Mouse (Mus musculus) frontal cortex, postnatal 14 days (tissue): ENCODE results near the gene Vezf1.
A peak's percentile ranks its signal among the peaks of the same experiment; 100 is the strongest.

Experiments
- DNase-seq, 2 experiments: peaks; one replicate each; pipeline ENCODE4 v3.0.0; 2022; ENCODE audit warnings: low spot score in 2 of 2

Gene Vezf1

DNA sequence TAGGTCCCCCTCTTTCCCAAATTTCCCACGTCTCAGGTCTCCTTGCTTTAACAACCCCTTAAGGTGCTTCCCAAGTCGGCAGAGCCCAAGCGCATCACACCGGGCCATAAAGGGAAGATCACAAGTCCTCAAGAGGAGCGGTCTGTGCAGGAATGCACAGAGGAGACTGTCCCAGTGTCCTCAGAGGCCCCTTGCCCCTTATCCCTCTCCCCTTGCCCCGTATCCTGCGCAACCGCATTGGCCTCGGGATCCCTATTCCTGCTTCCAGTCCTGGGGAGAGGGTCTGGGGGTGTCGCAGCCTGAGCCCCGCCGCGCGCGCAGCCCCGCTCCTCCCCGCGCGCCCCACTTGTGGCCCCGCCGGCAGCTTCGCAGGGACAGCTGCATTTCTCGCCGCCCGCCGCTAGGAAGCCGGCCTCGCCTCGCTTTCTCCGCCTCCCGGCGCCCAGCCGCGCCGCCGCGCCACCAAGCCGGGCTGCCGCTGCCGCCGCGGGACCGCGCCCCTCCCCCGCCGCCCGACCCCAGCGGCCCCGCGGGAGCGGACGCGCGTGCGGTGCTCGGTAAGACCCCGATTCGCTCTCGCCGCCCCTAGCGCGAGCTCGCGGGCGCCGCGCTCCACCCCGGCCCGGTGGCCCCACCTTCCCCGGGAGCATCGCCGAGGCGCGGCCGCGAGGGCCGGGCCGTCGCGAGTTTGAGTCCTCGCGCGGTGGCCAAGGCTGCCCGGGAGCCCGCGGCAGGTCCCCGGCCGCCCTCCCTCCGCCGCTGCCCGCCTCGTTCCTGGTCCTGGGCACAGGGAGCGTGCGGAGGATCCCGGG is 30.9 kb downstream of the Vezf1 start:
- DNase-seq: peak; percentile 42 to 61

DNA sequence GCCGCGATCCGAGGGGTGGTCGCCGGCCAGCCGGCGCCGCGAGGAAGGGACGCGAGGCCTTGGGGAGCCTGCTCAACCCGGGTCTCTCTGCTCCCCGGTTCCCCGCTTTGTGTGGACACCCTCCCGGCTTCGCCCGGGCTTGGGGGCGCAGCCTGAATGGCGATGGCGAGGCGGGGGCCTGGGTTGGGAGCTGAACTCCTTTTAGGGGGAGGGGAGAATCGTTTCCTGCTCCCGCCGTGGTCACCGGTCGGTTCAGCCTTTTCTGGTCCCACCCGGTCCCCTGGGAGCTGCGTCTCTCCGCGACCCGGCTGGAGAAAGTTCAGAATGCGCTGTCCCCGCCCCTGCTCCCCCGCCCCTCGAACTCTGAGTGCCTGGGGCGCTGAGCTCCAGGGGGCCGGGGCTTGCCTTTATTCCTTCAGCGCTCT is 31.5 kb downstream of the Vezf1 start:
- peak in 1 of 2 experiments; percentile 31 for DNase-seq

DNA sequence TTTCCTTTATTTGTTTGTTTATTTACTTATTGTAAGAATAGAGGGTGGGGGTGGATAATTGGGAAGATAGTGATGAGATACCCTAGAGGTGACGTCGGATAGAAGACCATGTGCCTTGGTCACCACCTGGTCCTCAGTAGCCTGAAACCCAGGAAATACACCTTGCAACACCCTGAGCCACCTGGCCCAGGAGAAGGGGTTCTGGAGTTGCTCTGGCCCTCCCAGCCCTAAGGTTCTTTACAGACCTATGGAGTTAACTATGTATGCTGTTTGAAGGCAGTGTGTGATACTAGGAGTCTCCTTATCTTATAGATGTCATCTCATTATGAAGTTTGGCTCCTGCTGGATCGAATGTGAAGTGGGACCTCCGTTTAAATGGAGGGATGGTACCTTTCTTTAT is 32.1 kb downstream of the Vezf1 start:
- DNase-seq: no peak

DNA sequence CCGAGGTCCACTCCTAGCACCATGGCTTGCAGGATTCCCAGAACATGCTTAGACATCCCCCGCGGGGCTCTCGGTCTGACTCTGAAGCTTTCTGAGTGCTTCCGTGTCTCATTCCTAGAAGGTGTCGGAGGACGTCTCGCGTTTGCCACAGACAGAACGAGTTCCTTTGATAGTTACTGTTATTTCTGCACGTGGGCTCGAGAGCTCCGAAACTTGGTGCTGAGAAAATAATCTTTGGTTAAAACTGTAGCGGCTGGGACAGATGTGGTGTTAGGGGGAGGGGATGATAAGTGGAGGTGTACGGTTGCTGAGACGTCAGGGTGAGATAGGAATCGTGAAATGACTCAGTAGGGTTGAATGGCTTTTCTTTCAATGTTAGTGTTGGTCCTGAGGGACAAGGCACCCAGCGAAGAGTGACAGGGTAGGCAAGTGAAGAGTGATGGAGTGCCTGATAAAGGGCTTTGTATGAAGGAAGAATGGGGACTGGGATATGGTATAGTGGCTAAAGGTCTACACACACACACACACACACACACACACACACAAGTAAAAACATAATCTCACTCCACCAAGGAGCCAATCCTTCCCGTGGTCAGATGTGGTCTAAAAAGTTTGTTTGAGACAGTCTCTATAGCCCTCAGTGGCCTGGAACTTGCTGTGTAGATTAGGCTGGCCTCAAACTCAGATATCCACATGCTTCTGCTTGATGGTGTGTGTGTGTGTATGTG is 35.3 kb downstream of the Vezf1 start:
- DNase-seq: no peak

DNA sequence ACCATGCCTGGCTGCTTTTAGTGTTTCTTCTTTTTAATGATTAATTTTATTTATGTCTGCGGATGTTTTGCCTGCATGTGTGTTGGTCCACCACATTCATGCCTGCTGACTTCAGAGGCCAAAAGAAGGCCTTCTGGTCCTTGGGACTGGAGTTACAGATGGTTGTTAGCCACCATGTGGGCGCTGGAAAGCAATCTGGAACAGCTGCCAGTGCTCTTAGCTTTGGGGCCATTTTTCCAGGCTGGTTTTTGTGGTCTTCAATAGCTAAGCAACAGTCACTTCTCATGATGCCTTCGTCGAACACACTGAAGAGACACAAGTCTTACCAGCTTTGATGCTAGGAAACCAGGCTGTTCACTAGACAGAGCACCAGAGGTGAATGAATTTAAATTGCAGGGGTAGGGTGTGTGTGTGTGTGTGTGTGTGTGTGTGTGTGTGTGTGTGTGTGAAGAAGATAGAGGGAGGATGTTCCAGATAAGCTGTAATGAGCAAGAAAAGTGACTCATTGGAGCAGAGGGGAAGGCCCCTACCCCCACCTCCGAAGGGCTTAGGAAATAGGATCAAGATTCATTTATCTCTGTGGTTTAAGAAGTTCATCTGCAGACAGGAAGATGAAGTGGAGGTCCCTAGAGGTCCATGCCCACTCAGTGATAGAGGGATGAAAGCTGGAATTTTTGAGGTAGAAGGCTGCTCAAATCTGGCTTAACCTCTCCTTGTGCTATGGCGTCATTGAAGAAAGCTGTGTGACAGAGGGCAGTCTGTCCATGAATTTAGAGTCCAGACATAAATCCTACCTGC is 37.6 kb downstream of the Vezf1 start:
- DNase-seq: no peak

DNA sequence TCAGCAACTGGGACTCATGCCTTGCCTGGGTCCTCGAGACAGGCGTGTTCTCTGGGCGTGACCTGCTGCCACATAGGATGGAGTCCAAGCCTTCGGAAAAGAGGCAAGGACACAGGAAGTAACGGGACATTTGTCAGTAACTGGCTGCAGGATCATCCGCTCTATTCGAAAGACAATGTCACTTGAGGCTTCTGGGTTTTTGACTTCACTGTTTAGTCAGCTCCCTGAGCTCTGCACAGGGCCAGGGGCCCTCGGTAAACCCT is 38.1 kb downstream of the Vezf1 start:
- DNase-seq: no peak

DNA sequence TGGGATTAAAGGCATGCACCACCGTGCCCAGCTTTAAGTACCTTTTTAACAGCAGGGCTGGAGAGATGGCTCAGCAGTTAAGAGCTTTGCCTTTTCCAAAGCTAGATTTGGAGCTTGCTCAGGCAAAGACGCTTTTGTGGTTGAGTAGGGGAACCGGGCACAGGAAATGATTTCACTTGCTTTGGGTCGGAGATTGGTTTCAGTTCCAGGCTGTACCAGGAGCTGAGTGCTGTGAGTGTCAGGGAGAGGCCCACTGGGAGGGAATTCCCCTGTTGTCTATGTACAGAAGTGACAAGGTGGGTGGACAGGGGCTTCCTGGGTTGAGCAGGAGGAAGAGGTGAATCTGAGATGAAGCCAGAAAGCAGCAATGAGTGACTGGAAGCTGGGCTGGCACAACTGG is 39.3 kb downstream of the Vezf1 start:
- no peak for DNase-seq

DNA sequence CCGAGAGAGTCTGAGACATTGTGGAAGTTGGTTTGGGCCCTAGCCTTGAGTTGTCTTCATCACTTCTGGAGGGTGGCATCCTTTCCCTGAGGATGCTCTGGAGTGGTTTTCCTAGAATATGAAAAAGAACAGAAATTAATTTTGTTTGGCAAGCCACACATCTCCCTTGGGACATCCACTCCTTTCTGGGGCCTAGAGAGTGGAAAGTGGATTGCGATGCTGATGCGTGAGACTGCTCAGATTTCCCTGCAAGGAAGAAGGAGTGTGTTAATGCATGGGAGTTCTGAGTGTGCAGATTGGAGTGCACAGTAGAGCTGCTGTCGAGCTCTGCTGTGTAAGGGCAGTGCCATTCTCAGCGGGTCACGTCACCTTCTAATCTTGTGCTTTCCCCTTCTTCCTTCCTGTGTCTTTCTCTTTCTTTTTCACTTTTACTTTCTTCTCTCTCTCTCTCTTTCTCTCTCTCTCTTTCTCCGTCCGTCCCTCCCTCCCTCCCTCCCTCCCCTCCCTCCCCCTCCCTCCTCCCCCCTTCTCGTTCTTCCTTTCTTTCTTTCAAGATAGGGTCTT is 42.0 kb downstream of the Vezf1 start:
- DNase-seq: no peak

DNA sequence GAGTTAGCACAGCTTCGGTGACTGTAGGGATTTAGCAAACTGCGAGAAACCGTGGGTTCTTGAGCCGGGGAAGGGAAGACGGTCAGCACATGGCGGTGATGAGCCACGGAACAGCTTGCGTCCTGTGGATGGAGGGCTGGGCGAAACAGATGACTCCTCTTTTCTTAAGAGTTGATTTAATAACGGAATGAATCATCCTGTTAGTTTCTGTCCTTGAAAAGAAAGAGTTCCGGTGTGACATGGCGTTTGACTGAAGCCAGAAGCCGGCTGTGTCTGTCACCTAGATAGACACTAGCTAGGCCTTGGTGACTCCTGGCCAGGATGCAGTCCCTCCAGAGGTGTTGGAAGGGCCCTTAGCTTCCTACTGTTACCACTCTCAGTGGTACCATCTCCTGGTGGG is 44.0 kb downstream of the Vezf1 start:
- no peak for DNase-seq

DNA sequence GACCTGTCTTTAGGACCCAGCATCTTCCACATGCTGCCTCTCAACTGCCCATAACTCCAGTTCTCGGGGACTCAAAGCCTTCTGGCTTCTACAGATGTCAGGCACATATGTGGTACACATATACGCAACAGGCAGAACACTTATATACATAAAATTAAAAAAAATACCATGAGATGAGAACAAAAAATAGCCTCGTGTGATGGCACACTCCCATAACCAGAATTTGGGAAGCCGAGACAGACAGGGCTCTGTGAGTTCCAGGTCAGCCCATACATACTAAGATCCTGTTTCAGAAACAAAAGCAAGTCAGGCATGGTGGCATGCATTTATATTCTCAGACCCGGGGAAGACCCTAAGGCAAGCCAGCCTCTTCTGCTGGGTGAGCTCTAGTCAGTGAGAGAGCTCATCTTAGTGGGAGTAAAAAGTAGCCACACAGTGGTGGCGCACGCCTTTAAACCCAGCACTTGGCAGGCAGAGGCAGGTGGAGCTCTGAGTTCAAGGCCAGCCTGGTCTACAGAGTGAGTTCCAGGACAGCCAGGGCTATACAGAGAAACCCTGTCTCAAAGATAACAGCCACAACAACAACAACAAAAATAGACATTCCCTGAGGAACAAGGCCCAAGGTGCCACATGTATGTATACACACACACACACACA is 44.7 kb downstream of the Vezf1 start:
- DNase-seq: no peak

DNA sequence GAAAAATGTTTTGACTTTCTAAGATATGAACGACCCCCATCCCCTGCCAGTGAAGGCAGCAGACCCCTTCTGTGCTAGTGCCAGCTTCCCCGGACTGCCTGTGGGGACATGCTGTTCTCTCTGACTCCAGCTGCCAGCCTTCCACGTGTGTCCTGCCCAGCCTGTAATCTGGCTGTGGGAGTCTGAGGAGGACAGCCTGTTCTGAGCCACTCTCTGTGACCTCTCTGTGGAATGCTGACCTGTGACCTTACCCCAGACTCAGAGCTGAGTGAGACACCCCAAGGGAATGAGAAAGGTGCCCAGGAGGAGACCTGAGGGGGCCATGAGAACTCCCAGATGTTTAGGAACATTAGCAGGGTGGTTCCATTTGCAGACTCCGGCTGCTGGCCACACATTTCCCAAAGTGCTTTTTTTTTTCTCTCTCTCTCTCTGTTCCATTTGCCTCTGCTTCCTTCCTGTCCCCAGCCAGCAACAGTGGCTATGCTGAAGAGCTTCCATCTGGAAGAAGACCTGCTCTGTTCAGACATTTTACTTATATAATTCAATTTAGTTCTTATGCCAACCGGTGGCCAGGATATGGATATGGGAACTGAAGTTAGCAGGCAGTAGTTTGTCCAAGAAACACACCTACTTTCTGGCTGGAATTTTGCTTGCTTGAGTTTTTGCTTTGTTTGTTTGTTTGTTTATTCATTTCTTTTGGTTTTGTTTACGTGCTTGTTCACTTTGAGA is 45.6 kb downstream of the Vezf1 start:
- DNase-seq: no peak

DNA sequence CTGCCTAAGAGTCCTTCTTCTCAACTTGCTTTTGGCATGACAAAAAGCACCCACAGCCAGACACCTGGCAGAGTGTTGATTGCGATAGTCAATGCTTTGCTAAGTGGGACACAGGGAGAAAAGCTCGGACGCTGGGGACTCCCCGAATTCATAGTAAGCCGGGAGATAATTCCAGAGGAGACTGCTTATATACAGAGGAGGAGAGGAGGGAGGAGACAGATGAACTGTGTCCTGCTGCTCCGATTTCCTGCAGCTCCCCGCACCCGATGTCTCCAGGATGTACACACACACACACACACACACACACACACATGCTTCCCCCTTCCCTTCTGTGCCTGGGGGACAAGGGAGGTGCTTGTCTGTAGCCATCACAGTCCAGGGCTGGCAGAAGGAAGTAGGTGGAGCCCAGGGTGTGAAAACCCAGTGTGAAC is 46.8 kb downstream of the Vezf1 start:
- no peak for DNase-seq

DNA sequence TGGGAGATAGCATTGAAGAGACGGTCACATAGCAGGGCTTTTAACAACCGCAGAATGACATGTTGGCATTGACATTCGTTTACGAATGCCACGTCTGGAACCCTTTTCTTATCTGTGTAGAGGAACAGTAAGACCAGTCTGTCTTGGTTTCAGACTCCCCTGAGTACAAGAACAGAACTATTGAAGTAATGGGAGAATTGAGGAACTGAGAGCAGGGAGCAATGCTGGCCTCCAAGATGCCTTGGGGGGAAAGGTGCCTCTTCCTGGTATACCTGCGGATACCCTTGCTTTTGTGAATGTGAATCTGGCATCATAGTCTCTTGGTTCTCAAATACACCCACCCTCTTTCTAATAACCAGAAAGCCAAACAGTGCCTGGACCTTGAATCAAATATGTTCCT is 48.5 kb downstream of the Vezf1 start:
- DNase-seq: no peak

DNA sequence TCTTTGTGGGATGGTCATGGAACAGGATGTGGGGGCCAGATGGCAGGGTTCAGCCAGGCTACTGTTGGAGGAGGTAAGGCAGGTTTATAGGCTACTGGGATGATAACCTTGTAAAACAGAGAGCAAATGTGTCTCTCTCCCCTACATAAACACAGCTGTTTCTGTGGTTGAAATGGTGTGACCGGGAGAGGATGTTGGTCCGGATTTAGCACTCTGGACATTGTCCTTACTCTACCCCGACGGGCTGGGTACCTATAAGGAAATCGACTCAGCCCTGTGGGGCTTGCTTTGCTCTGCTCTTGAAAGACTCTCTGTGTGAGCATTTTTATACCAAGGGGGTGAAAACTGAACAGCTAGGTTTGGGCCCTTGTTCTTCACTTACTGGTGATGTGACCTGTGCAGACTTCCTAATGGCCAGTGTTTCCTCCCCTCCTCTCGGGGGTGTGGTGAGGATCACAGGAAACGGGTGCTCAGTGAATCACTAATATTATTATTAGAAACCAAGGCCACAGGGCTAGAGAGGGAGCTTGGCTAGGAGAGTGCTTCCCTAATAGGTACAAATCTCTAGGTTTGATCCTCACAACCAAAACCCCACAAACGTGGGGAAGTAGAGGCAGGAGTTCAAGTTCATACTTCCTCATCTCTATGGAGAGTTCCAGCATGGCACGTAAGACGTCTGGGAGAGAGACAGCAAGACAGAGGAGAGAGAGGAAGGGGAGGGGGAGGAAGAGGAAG is 49.4 kb downstream of the Vezf1 start:
- no peak for DNase-seq

DNA sequence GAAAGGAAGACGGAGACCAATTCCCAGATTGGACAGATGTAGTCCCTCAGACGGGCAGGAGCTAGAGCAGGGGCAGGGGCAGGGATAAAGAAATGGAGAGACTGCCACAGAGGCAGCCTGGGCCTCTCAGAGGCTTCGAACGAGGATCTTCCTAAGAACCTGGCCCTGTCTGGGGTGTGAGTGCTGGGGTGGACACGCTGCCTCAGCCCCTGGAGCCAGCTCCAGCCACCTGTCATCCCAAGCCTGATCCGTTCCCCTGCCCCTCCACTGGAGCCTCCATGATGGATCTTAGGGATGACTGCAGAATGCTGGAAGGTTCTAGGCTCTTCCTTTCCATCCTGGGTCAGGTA is 50.0 kb downstream of the Vezf1 start:
- no peak for DNase-seq

DNA sequence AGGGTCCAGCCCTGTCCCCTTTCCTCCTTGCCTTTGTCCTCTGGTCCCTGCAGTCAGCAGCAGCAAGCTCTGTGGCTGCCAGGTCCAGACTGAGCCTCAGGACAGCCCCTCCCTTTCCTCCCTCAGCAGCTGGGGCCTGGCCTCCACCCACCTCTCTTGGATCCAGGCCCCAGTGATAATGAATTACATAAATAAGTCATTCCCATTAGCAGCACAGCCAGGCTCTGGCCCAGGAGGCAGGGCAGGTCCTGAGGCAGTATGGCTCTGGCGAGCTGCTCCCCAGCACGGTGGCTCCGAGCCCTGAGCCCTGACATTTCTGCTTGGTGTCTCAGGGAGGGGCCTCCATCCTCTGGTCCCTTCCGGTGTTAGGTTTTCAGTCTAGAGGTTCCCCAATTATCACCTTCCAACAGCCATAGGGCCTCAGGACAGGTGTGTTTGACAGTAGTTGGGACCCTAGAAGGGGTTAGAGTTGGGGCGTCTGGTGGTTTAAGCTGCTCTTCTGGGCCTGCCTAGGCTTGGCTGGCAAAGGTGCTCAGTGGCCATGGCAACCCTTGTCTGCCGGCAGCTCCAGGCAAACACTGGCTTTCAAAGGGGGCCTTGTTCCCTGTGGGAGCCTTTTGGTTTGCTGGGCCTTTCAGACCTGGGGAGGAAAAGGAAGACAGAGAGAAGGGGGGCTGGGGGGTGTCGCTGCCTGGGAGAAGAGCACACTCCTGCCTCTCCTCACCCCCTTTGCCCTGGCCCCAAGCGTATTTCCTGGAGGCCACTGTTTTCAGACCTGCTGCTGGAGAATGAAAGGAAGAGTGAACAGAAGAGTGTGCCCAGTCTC is 51.0 kb downstream of the Vezf1 start:
- peak; percentile 42 to 64 for DNase-seq

DNA sequence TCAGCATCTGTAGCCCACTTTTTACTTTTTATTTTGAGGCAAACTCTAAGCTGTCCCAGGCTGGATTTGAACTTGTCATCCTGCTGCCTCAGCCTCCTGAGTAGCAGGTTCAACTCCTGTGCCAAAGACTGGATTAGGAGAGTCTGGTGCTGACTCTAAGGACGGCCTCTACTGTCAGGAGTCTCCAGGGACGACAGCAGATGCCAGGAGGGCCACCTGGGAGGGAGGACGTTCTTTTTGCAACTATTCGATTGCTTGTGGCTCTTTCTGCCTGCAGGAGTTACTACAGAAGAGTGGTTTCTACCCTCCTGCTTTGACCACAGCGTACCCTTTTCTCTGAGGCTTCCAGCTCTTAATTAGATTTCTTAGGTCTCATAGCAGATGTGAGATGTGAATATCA is 54.5 kb downstream of the Vezf1 start:
- no peak for DNase-seq

DNA sequence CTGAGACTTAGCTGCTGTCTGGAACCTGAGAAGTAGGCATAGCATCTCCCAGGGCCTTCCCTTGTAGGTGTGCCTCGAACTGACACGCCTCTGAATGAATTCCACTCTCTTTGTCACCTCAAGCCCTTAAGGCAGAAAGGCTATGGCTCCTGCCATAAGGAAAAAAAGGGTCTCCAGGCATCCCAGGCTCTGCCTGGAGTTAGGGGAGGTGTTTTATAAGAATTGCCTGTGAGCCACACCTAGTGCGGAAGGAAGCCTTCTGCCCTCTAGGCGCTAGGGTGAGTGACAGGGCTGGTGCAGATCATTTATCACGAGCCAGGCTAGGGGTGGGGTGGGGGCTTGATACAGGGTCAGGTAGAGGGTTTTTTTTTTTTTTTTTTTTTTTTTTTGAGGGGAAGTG is 54.9 kb downstream of the Vezf1 start:
- DNase-seq: no peak

DNA sequence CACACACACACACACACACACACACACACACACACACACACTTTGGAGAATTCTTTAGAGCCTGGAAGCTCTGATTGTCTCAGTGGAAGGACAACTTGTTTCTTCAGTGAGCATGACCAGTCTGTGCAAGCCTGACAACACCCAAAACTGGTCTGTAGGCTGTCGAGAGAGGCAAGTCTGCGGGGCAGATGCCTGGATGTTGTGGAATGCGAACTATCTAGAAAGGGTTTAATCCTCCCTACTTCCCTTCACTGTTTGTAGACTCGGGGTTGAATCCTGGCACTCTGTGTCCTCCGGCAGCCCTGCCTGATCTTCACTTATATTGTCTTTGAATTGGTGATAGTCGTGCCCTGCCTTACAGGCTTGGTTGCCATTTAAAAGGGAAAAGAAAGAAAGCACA is 55.7 kb downstream of the Vezf1 start:
- DNase-seq: no peak

DNA sequence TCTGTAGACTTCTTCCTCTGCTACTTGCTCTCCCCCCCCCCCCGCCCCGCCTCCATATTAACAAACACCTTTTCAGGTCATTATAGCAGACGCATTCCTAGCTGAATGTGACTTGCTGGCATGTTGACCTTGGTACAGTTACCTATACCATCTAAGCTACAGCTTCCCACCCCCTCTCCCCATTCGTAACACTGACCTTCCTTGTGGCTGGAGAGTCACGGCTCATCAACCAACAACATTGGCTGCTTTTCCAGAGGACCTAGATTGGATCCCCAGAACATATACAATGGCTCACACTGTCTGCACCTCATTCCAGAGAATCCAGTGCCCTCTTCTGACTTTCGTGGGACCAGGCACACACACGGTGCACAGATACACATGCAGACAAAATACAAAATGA is 57.4 kb downstream of the Vezf1 start:
- no peak for DNase-seq
